Mouse (Mus musculus): ENCODE data around the gene Tdrd9. TPM values are rescaled to one million over a fixed set of nuclear protein-coding genes. Genes with fewer than 3 reads are reported as not detected.
A peak's percentile ranks its signal among the peaks of the same experiment; 100 is the strongest.

Tdrd9 gene
- polyA plus RNA-seq, 1 experiment from 2014 or later = 0.79 TPM

- H3K9me3 ChIP-seq = no peaks in the 10 kb centered on the region
- H3K4me3 ChIP-seq = no peak overlapping the region
- H3K4me2 ChIP-seq (replicated peaks) = no peak overlapping the region
- no peaks in the 10 kb centered on the region for H3K27me3 ChIP-seq
- 95% methylated on average over 10 of the region's 10 CpGs for WGBS
- ATAC-seq (ENCODE audit: low FRiP score, low read depth) = no peak
- H3K27ac ChIP-seq (replicated peaks) = no peak overlapping the region
- H3K36me3 ChIP-seq = no peaks in the 10 kb centered on the region
- no peak overlapping the region for H3K9ac ChIP-seq (replicated peaks)
- H3K4me1 ChIP-seq = no peaks in the 10 kb centered on the region
These were observed 67.8 kb downstream of the Tdrd9 start for GRCm38 (mm10) chr12:112039169-112039568.

GRCm38 (mm10) chr12:112042681-112043080, 71.3 kb downstream of the Tdrd9 start:
- Histone ChIP-seq H3K27ac (replicated peaks) (no peak overlapping the region), H3K9me3 (no peaks in the 10 kb centered on the region), H3K4me2 (replicated peaks) (no peak overlapping the region), H3K9ac (replicated peaks) (no peak overlapping the region), H3K36me3 (no peaks in the 10 kb centered on the region), H3K27me3 (no peaks in the 10 kb centered on the region), H3K4me1 (no peaks in the 10 kb centered on the region), H3K4me3 (no peak overlapping the region)
- no peak for ATAC-seq (ENCODE audit: low FRiP score, low read depth)
- 88% methylated on average over 14 of the region's 14 CpGs for WGBS

DNA sequence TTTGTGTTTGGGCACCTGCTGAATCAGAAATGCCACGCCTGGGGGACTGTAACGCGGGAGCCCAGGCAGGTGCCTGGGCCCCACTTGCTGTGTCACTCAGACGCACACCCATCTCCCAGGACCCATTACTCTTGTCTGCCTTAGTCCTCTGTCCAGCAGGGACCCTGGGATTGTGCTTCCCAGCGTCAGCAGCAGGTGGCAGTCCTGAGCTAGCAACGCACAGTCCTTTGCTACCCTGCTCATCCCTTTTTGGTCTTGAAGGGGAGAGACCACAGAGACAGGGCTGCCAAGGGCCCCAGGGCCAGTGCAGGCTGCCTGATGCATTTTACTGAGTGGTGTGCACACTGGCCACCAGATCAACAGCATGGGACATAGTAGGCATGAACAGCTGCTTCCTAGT, 106.3 kb downstream of the Tdrd9 start:
- Histone ChIP-seq H3K27ac (replicated peaks) (no peak overlapping the region), H3K27me3 (0 out of 2 replicates have a peak, but pooled peaks cover 7% of the 10 kb centered on the region), H3K9me3 (no peaks in the 10 kb centered on the region), H3K4me2 (replicated peaks) (no peak overlapping the region), H3K4me1 (no peaks in the 10 kb centered on the region; the same call in 1 of the 2 replicates), H3K4me3 (no peak overlapping the region), H3K9ac (replicated peaks) (no peak overlapping the region), H3K36me3 (no peaks in the 10 kb centered on the region)
- peak; percentile 47; the same call in 1 of the 2 replicates for ATAC-seq (ENCODE audit: low FRiP score, low read depth)
- WGBS = 7% methylated on average over 6 of the region's 6 CpGs

DNA sequence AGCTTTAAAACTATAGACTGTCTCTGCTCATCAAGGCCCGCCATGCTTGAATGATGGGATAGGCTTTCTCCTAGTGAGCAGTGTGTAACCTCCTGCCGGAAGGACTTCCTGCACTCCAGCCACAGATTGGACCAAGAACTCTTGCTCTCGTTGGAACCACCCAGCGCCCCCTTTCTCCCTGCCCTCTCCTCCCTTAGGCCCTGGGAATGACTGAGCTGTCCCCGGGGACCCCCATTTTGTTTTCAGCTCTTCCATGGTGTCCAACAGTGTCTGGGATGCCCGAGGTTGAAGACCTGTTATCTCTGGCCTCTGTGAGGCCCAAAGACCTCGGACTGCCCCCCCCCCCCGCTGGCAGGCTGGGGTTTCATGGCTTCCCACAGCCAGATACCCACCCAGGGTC, 108.6 kb downstream of the Tdrd9 start:
- H3K27me3 ChIP-seq = 0 out of 2 replicates have a peak, but pooled peaks cover 7% of the 10 kb centered on the region
- no peak overlapping the region for H3K4me3 ChIP-seq
- WGBS = 77% methylated on average over 8 of the region's 8 CpGs
- ATAC-seq (ENCODE audit: low FRiP score, low read depth) = no peak
- H3K9ac ChIP-seq (replicated peaks) = no peak overlapping the region
- H3K4me1 ChIP-seq = no peaks in the 10 kb centered on the region; the same call in 1 of the 2 replicates
- no peaks in the 10 kb centered on the region for H3K9me3 ChIP-seq
- no peaks in the 10 kb centered on the region for H3K36me3 ChIP-seq
- H3K4me2 ChIP-seq (replicated peaks) = no peak overlapping the region
- no peak overlapping the region for H3K27ac ChIP-seq (replicated peaks)

DNA sequence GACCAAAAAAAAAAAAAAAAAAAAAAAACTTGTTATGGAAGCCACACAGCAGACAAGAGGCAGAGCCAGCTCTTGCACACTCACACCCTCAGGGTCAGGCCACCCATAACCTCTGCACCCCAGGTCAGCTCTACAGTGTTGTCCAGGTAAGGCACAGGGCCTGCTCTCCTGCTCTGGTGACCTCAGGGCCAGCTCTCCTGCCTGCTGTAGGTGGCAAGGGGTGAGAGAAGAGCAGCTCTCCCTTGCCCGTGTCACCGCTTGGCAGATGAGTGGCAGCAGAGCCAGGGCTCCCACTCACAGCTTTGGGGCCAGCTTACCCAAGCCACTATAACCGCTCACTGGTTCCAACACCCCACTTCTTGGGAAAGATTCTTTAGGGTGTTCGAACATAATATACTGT, 109.6 kb downstream of the Tdrd9 start:
- 97% methylated on average over 4 of the region's 4 CpGs for WGBS
- Histone ChIP-seq H3K4me2 (replicated peaks) (no peak overlapping the region), H3K36me3 (no peaks in the 10 kb centered on the region), H3K9ac (replicated peaks) (no peak overlapping the region), H3K27ac (replicated peaks) (no peak overlapping the region), H3K27me3 (0 out of 2 replicates have a peak, but pooled peaks cover 7% of the 10 kb centered on the region), H3K9me3 (no peaks in the 10 kb centered on the region), H3K4me3 (no peak overlapping the region), H3K4me1 (no peaks in the 10 kb centered on the region; the same call in 1 of the 2 replicates)
- ATAC-seq (ENCODE audit: low FRiP score, low read depth) = no peak

DNA sequence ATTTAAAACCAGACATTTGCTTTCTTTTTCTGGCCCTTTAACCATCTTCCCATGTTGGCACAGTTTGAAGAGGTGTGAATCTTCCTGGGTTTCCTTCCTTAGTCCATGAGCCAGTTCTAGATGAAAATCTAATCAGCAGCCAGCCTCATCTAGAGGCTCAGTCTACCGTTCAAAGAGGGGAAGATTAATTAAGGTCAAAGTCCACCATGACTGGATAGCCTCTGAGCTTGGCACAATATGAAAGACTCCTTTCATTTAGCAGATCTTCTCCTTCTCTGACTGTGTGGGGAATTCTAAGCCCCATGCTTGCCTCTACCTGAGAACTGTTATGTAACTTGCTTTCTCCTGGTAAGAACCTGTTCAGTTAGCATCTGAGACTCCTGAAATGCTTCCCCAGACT, 110.9 kb downstream of the Tdrd9 start:
- H3K4me1 ChIP-seq = no peaks in the 10 kb centered on the region; the same call in 1 of the 2 replicates
- no peak overlapping the region for H3K4me3 ChIP-seq
- H3K9me3 ChIP-seq = no peaks in the 10 kb centered on the region
- no peak overlapping the region for H3K27ac ChIP-seq (replicated peaks)
- 0 out of 2 replicates have a peak, but pooled peaks cover 7% of the 10 kb centered on the region for H3K27me3 ChIP-seq
- no peak overlapping the region for H3K9ac ChIP-seq (replicated peaks)
- H3K4me2 ChIP-seq (replicated peaks) = no peak overlapping the region
- ATAC-seq (ENCODE audit: low FRiP score, low read depth) = no peak
- H3K36me3 ChIP-seq = no peaks in the 10 kb centered on the region
- WGBS = 52% methylated on average over 1 of the region's 1 CpGs

DNA sequence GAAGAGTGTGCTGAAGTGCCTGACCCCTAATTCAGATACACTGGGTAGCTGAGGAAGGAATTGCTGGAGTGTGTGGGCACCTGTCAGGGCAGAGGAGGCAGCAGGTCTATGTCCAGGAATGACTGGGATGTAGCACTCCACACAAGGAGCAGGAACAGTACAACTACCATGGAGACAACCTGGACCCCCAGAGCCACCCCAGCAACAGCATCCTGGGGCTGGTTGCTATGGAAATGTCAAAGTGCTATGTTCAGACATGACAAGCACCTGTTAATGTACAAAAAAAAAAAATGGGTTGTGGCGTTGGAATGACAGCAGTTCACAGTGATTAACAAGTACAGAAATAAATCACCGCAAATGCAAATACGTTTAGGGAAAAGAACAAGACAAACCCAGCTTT, 114.9 kb downstream of the Tdrd9 start:
- H3K9me3 ChIP-seq = no peaks in the 10 kb centered on the region
- no peak overlapping the region for H3K4me3 ChIP-seq
- H3K4me2 ChIP-seq (replicated peaks) = no peak overlapping the region
- WGBS = 91% methylated on average over 3 of the region's 3 CpGs
- H3K9ac ChIP-seq (replicated peaks) = no peak overlapping the region
- H3K36me3 ChIP-seq = no peaks in the 10 kb centered on the region
- H3K27me3 ChIP-seq = 0 out of 2 replicates have a peak, but pooled peaks cover 6% of the 10 kb centered on the region
- no peaks in the 10 kb centered on the region for H3K4me1 ChIP-seq
- H3K27ac ChIP-seq (replicated peaks) = no peak overlapping the region
- no peak for ATAC-seq (ENCODE audit: low FRiP score, low read depth)

- H3K9ac ChIP-seq (replicated peaks) = no peak overlapping the region
- WGBS = 77% methylated on average over 6 of the region's 6 CpGs
These were observed 115.4 kb downstream of the Tdrd9 start for GRCm38 (mm10) chr12:112086726-112087125.

GRCm38 (mm10) chr12:112088609-112089324, 117.4 kb downstream of the Tdrd9 start:
- WGBS = 63% methylated on average over 12 of the region's 12 CpGs
- H3K36me3 ChIP-seq = no peaks in the 10 kb centered on the region
- no peak overlapping the region for H3K9ac ChIP-seq (replicated peaks)
- no peak for ATAC-seq (ENCODE audit: low FRiP score, low read depth)
- H3K9me3 ChIP-seq = no peaks in the 10 kb centered on the region
- H3K4me3 ChIP-seq = no peak overlapping the region
- 0 out of 2 replicates have a peak, but pooled peaks cover 6% of the 10 kb centered on the region for H3K27me3 ChIP-seq
- no peaks in the 10 kb centered on the region for H3K4me1 ChIP-seq
- H3K27ac ChIP-seq (replicated peaks) = no peak overlapping the region
- H3K4me2 ChIP-seq (replicated peaks) = no peak overlapping the region

More at GRCm38 (mm10) chr12:112086726-112087125, 115.4 kb downstream of the Tdrd9 start:
- no peak for ATAC-seq (ENCODE audit: low FRiP score, low read depth)
- Histone ChIP-seq H3K27me3 (0 out of 2 replicates have a peak, but pooled peaks cover 6% of the 10 kb centered on the region), H3K27ac (replicated peaks) (no peak overlapping the region), H3K36me3 (no peaks in the 10 kb centered on the region), H3K4me3 (no peak overlapping the region), H3K4me2 (replicated peaks) (no peak overlapping the region), H3K4me1 (no peaks in the 10 kb centered on the region), H3K9me3 (no peaks in the 10 kb centered on the region)

DNA sequence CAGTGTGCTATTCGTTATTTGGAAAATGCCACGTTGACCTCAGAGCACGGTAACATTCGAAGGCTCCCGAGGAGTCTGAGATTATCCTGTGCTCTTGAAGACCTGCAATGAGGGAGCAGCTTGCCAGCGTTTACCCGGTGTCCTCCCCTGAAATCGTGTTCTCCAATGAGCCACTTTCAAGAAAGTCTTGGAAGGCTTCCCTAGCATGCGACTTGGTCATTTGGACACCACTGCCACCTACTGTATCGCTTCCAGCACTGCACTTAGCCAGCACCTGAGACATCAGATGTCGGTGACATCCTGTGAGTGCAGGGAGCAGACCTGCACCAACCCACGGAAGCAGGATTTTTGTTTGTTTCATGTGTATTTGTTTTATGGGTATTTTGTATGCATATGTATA, 119.7 kb downstream of the Tdrd9 start:
- no peak overlapping the region for H3K4me3 ChIP-seq
- H3K4me2 ChIP-seq (replicated peaks) = peak overlapping the region; percentile 22; the same call in 1 of the 2 replicates
- H3K9ac ChIP-seq (replicated peaks) = no peak overlapping the region
- WGBS = 8% methylated on average over 12 of the region's 12 CpGs
- H3K27ac ChIP-seq (replicated peaks) = no peak overlapping the region
- H3K4me1 ChIP-seq = no peaks in the 10 kb centered on the region
- no peaks in the 10 kb centered on the region for H3K9me3 ChIP-seq
- 0 out of 2 replicates have a peak, but pooled peaks cover 6% of the 10 kb centered on the region for H3K27me3 ChIP-seq
- H3K36me3 ChIP-seq = no peaks in the 10 kb centered on the region
- no peak for ATAC-seq (ENCODE audit: low FRiP score, low read depth)

DNA sequence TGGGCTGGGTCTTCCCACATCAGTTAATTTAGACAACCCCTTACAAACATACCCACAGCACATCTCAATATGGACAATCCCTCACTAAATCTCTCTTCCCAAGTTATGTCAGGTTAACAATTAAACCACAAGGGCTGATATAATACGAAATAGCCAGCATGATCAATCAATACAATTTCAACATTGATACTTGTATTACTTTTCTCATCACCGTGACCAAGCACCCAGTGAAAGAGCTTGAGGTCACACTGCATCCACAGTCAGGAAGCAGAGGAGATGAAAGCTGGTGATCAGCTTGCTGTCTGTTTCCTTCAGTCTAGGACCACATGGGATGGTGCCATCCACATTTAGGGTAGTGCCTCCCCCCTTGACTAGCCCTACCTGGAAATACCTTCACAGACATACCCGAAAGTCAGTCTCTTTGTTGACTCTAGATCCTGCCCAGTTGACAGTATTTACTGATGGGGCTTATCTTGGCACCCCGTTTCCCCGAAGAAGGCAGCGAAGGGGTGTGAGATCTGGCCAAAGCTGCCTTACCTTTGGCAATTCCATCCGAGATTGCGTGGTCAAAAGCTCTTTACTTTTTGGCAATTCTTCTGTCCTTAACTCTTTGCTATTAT, 123.0 kb downstream of the Tdrd9 start:
- H3K4me3 ChIP-seq = no peak overlapping the region
- H3K27me3 ChIP-seq = 0 out of 2 replicates have a peak, but pooled peaks cover 6% of the 10 kb centered on the region
- no peak overlapping the region for H3K27ac ChIP-seq (replicated peaks)
- H3K9me3 ChIP-seq = no peaks in the 10 kb centered on the region
- 84% methylated on average over 8 of the region's 8 CpGs for WGBS
- H3K4me1 ChIP-seq = no peaks in the 10 kb centered on the region
- ATAC-seq (ENCODE audit: low FRiP score, low read depth) = no peak
- no peak overlapping the region for H3K4me2 ChIP-seq (replicated peaks)
- no peaks in the 10 kb centered on the region for H3K36me3 ChIP-seq
- H3K9ac ChIP-seq (replicated peaks) = no peak overlapping the region

DNA sequence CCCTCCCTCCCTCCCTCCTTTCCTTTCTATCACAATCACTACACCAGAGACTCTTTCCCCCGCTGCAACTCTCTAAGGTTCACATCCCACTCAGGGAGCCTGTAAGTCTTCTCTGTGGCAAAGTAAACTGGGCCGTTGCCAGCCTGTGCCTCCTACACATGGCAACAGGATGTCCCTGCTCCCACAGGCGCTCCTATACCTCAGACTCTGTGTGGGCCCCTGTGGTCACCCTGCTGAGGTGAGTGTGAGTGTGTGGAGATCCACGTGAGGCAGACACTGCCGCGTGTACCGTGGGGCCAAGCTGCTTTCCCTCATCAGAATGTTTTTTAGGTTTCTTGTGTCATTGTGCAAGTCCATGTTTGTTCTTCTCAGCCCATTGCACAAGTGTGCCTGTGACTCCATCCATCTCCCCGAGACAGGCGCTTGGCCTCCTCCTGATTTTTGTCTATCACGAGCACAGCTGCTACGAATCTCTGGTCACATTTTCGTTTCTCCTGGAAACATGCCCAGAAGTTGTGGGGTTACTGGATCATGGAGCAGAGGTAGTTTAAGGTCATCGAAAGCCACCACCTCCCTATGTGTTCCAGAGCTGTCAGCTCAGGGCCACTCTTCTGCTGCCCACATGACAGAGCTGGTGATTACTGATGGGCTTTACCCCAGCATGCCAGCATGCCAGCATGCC, 124.8 kb downstream of the Tdrd9 start:
- Histone ChIP-seq H3K27ac (replicated peaks) (no peak overlapping the region), H3K36me3 (no peaks in the 10 kb centered on the region), H3K9ac (replicated peaks) (no peak overlapping the region), H3K9me3 (no peaks in the 10 kb centered on the region), H3K4me2 (replicated peaks) (no peak overlapping the region), H3K4me3 (no peak overlapping the region), H3K27me3 (no peaks in the 10 kb centered on the region), H3K4me1 (no peaks in the 10 kb centered on the region)
- ATAC-seq (ENCODE audit: low FRiP score, low read depth) = no peak
- 82% methylated on average over 13 of the region's 13 CpGs for WGBS

Measured in midbrain, embryonic 12.5 days (tissue).